Mouse (Mus musculus): ENCODE measurements around the gene Ccnj.

Ccnj gene

GRCm38 (mm10) chr19:40830703-40831415 lies at the start of gene Ccnj:
TSS of gene Ccnj (plus strand) at chr19:40831279.
- peak; percentile 94 for DNase-seq (ENCODE audit: low read depth, low spot score)

GRCm38 (mm10) chr19:40788004-40788714 lies 42.9 kb upstream of the Ccnj start:
- DNase-seq (ENCODE audit: low read depth, low spot score) = peak; percentile 56

GRCm38 (mm10) chr19:40788715-40789084 lies 42.4 kb upstream of the Ccnj start:
- DNase-seq (ENCODE audit: low read depth, low spot score) = peak; percentile 52

GRCm38 (mm10) chr19:40805176-40805737 lies 25.8 kb upstream of the Ccnj start:
- DNase-seq (ENCODE audit: low read depth, low spot score) = no peak

- peak; percentile 77 for DNase-seq (ENCODE audit: low read depth, low spot score)
These were observed 21.2 kb upstream of the Ccnj start for GRCm38 (mm10) chr19:40809858-40810257.

- DNase-seq (ENCODE audit: low read depth, low spot score) = no peak
These were observed 19.2 kb upstream of the Ccnj start for GRCm38 (mm10) chr19:40811840-40812239.

- DNase-seq (ENCODE audit: low read depth, low spot score) = no peak
These were observed 18.3 kb upstream of the Ccnj start for GRCm38 (mm10) chr19:40812778-40813177.

GRCm38 (mm10) chr19:40813385-40813784 lies 17.7 kb upstream of the Ccnj start:
- DNase-seq (ENCODE audit: low read depth, low spot score) = peak; percentile 29

- DNase-seq (ENCODE audit: low read depth, low spot score) = no peak
These were observed 15.4 kb upstream of the Ccnj start for GRCm38 (mm10) chr19:40815645-40816183.

- DNase-seq (ENCODE audit: low read depth, low spot score) = no peak
These were observed 13.1 kb upstream of the Ccnj start for GRCm38 (mm10) chr19:40817901-40818532.

- DNase-seq (ENCODE audit: low read depth, low spot score) = peak; percentile 75
These were observed 12.3 kb upstream of the Ccnj start for GRCm38 (mm10) chr19:40818764-40819163.

GRCm38 (mm10) chr19:40821306-40821825 lies 9.7 kb upstream of the Ccnj start:
- DNase-seq (ENCODE audit: low read depth, low spot score) = no peak

- DNase-seq (ENCODE audit: low read depth, low spot score) = no peak
These were observed 5.4 kb upstream of the Ccnj start for GRCm38 (mm10) chr19:40825636-40826035.

- no peak for DNase-seq (ENCODE audit: low read depth, low spot score)
These were observed 4.3 kb upstream of the Ccnj start for GRCm38 (mm10) chr19:40826735-40827134.

- no peak for DNase-seq (ENCODE audit: low read depth, low spot score)
These were observed 881 bp upstream of the Ccnj start for GRCm38 (mm10) chr19:40830198-40830597.

GRCm38 (mm10) chr19:40831416-40832201 lies 530 bp downstream of the Ccnj start:
- DNase-seq (ENCODE audit: low read depth, low spot score) = peak; percentile 56

- no peak for DNase-seq (ENCODE audit: low read depth, low spot score)
These were observed 1.3 kb downstream of the Ccnj start for GRCm38 (mm10) chr19:40832361-40832760.

GRCm38 (mm10) chr19:40834436-40834835 lies 3.4 kb downstream of the Ccnj start:
- DNase-seq (ENCODE audit: low read depth, low spot score) = no peak

GRCm38 (mm10) chr19:40838205-40838604 lies 7.1 kb downstream of the Ccnj start:
- DNase-seq (ENCODE audit: low read depth, low spot score) = no peak

GRCm38 (mm10) chr19:40840303-40840702 lies 9.2 kb downstream of the Ccnj start:
- DNase-seq (ENCODE audit: low read depth, low spot score) = peak; percentile 21

- no peak for DNase-seq (ENCODE audit: low read depth, low spot score)
These were observed 10.0 kb downstream of the Ccnj start for GRCm38 (mm10) chr19:40841083-40841482.
